Mouse (Mus musculus) hindbrain, embryonic 14.5 days (tissue): ENCODE results near the gene Pomt1. TPM values are rescaled to one million over a fixed set of nuclear protein-coding genes. Genes with fewer than 3 reads are reported as not detected.
A peak's percentile ranks its signal among the peaks of the same experiment; 100 is the strongest.

Experiments
- ATAC-seq: fragments of 200-750 bp; cut with Nextera tagmentation; 2 replicates; pipeline ENCODE4 v1.8.0; 2017; ENCODE audit warnings: moderate number of reproducible peaks, mild to moderate bottlenecking, moderate TSS enrichment, moderate library complexity; ENCODE audit not compliant: low FRiP score
- DNase-seq: peaks from one replicate; pipeline ENCODE4 v3.0.0-alpha.2; 2015; ENCODE audit warnings: low spot score
- H3K27ac ChIP-seq: fragments of 300-500 bp; sonication (generic); 2 replicates; pipeline ENCODE4 v1.5.1; 2014; ENCODE audit warnings: mild to moderate bottlenecking, moderate library complexity
- H3K27me3 ChIP-seq: fragments of 300-500 bp; sonication (generic); 2 replicates; pipeline ENCODE4 v1.6.1; 2014; ENCODE audit warnings: mild to moderate bottlenecking, low read length, mixed read lengths; ENCODE audit not compliant: control insufficient read depth, insufficient read depth
- H3K36me3 ChIP-seq: fragments of 300-500 bp; sonication (generic); replicated peaks from 2 replicates; pipeline ENCODE4 v1.6.1; 2014; ENCODE audit not compliant: control insufficient read depth, insufficient read depth
- H3K4me1 ChIP-seq: fragments of 300-500 bp; sonication (generic); replicated peaks from 2 replicates; pipeline ENCODE4 v1.6.1; 2014; ENCODE audit warnings: antibody characterized with exemption, low read length, mixed read lengths; ENCODE audit not compliant: control insufficient read depth, insufficient read depth
- H3K4me2 ChIP-seq: fragments of 300-500 bp; sonication (generic); replicated peaks from 2 replicates; pipeline ENCODE4 v1.6.1; 2014; ENCODE audit warnings: mild to moderate bottlenecking, moderate library complexity
- H3K4me3 ChIP-seq: fragments of 300-500 bp; sonication (generic); replicated peaks from 2 replicates; pipeline ENCODE4 v1.5.1; 2014; ENCODE audit warnings: mild to moderate bottlenecking, low read length
- H3K9ac ChIP-seq: fragments of 300-500 bp; sonication (generic); 2 replicates; pipeline ENCODE4 v1.6.1; 2014
- H3K9me3 ChIP-seq: fragments of 300-500 bp; sonication (generic); 2 replicates; pipeline ENCODE4 v1.6.1; 2016; ENCODE audit warnings: low read length; ENCODE audit not compliant: control insufficient read depth
- WGBS: fragments of 180-500 bp; shearing (Covaris S2); extraction: QIAGEN DNeasy Blood & Tissue Kit; methylation state at CpG from one replicate; pipeline ENCODE4 v1.1.7; 2014; 5-methylcytosine and 5-hydroxymethylcytosine counted together
- polyA plus RNA-seq: library from polyadenylated mRNA; unstranded; fragments of >200 nt; fragmentation: Nextera tagmentation; extraction: Ambion mirVana; gene quantifications from 2 replicates; pipeline ENCODE4 v1.2.1, GENCODE M21; 2014

Pomt1 gene
- polyA plus RNA-seq, 1 experiment from 2014 or later = 30.8 TPM

GRCm38 (mm10) chr2:32218541-32219334 lies 17.7 kb upstream of the Pomt1 start:
- Histone ChIP-seq H3K4me3 (no peak overlapping the region), H3K4me2 (no peak overlapping the region), H3K9me3 (no peaks in the 10 kb centered on the region), H3K27me3 (no peaks in the 10 kb centered on the region), H3K9ac (no peak overlapping the region), H3K36me3 (peaks cover 100% of the 10 kb centered on the region), H3K4me1 (no peaks in the 10 kb centered on the region), H3K27ac (no peak overlapping the region)
- DNase-seq (no peak), ATAC-seq (no peak)
- 88% methylated on average over 11 of the region's 11 CpGs for WGBS

- Histone ChIP-seq H3K4me3 (no peak overlapping the region), H3K4me2 (no peak overlapping the region), H3K36me3 (peaks cover 100% of the 10 kb centered on the region), H3K9me3 (no peaks in the 10 kb centered on the region), H3K9ac (no peak overlapping the region), H3K4me1 (no peaks in the 10 kb centered on the region), H3K27me3 (no peaks in the 10 kb centered on the region), H3K27ac (no peak overlapping the region)
- ATAC-seq = no peak
- no peak for DNase-seq
- WGBS = 91% methylated on average over 14 of the region's 14 CpGs
Observed at GRCm38 (mm10) chr2:32219501-32219900, 16.9 kb upstream of the Pomt1 start.

- H3K9ac ChIP-seq = no peak overlapping the region
- 93% methylated on average over 6 of the region's 6 CpGs for WGBS
- no peak overlapping the region for H3K4me3 ChIP-seq
- H3K27me3 ChIP-seq = no peaks in the 10 kb centered on the region
- H3K27ac ChIP-seq = no peak overlapping the region
- no peaks in the 10 kb centered on the region for H3K9me3 ChIP-seq
- no peak overlapping the region for H3K4me2 ChIP-seq
- peaks cover 100% of the 10 kb centered on the region for H3K36me3 ChIP-seq
- ATAC-seq = no peak
- no peak for DNase-seq
- no peaks in the 10 kb centered on the region for H3K4me1 ChIP-seq
Observed at GRCm38 (mm10) chr2:32220021-32220420, 16.4 kb upstream of the Pomt1 start.

- 93% methylated on average over 10 of the region's 10 CpGs for WGBS
Observed at GRCm38 (mm10) chr2:32220969-32221368, 15.4 kb upstream of the Pomt1 start.

GRCm38 (mm10) chr2:32221577-32221976 lies 14.8 kb upstream of the Pomt1 start:
- Histone ChIP-seq H3K27ac (no peak overlapping the region), H3K36me3 (peaks cover 100% of the 10 kb centered on the region), H3K27me3 (no peaks in the 10 kb centered on the region), H3K4me1 (no peaks in the 10 kb centered on the region), H3K4me3 (no peak overlapping the region), H3K4me2 (no peak overlapping the region), H3K9me3 (no peaks in the 10 kb centered on the region), H3K9ac (no peak overlapping the region)
- WGBS = 89% methylated on average over 7 of the region's 7 CpGs
- no peak for DNase-seq
- no peak for ATAC-seq

More at GRCm38 (mm10) chr2:32220969-32221368, 15.4 kb upstream of the Pomt1 start:
- no peak for DNase-seq
- Histone ChIP-seq H3K27me3 (no peaks in the 10 kb centered on the region), H3K4me1 (no peaks in the 10 kb centered on the region), H3K36me3 (peaks cover 100% of the 10 kb centered on the region), H3K27ac (no peak overlapping the region), H3K9ac (no peak overlapping the region), H3K4me3 (no peak overlapping the region), H3K4me2 (no peak overlapping the region), H3K9me3 (no peaks in the 10 kb centered on the region)
- no peak for ATAC-seq

GRCm38 (mm10) chr2:32222057-32222456 lies 14.3 kb upstream of the Pomt1 start:
- Histone ChIP-seq H3K9me3 (no peaks in the 10 kb centered on the region), H3K4me1 (no peaks in the 10 kb centered on the region), H3K4me2 (no peak overlapping the region), H3K4me3 (no peak overlapping the region), H3K9ac (no peak overlapping the region), H3K36me3 (peaks cover 100% of the 10 kb centered on the region), H3K27ac (no peak overlapping the region), H3K27me3 (no peaks in the 10 kb centered on the region)
- ATAC-seq = no peak
- 83% methylated on average over 10 of the region's 10 CpGs for WGBS
- DNase-seq = no peak

GRCm38 (mm10) chr2:32235433-32235832 lies 957 bp upstream of the Pomt1 start:
- Histone ChIP-seq H3K4me3 (peak overlapping the region; percentile 74), H3K9ac (peak overlapping the region; percentile 60), H3K9me3 (no peaks in the 10 kb centered on the region), H3K27ac (no peak overlapping the region), H3K36me3 (peaks cover 37% of the 10 kb centered on the region), H3K27me3 (no peaks in the 10 kb centered on the region), H3K4me2 (peak overlapping the region; percentile 92), H3K4me1 (peaks cover 19% of the 10 kb centered on the region)
- ATAC-seq = no peak
- no peak for DNase-seq
- 36% methylated on average over 7 of the region's 7 CpGs for WGBS

GRCm38 (mm10) chr2:32236760-32237487 lies 534 bp downstream of the Pomt1 start:
- H3K4me1 ChIP-seq = peaks cover 19% of the 10 kb centered on the region
- ATAC-seq (peak; percentile 52), DNase-seq (peak; percentile 72)
- 0% methylated on average over 20 of the region's 20 CpGs for WGBS
- no peaks in the 10 kb centered on the region for H3K9me3 ChIP-seq
- peak overlapping the region; percentile 92 for H3K4me2 ChIP-seq
- H3K36me3 ChIP-seq = peaks cover 27% of the 10 kb centered on the region
- peak overlapping the region; percentile 69 for H3K9ac ChIP-seq
- H3K4me3 ChIP-seq = peak overlapping the region; percentile 74
- H3K27me3 ChIP-seq = no peaks in the 10 kb centered on the region
- H3K27ac ChIP-seq = peak overlapping the region; percentile 80

GRCm38 (mm10) chr2:32237571-32237970 lies 1.2 kb downstream of the Pomt1 start:
- Histone ChIP-seq H3K27ac (peak overlapping the region; percentile 80; the same call in 1 of the 2 replicates), H3K4me3 (peak overlapping the region; percentile 74), H3K9ac (peak overlapping the region; percentile 69; the same call in 1 of the 2 replicates), H3K36me3 (peaks cover 26% of the 10 kb centered on the region), H3K4me2 (peak overlapping the region; percentile 92), H3K4me1 (peaks cover 19% of the 10 kb centered on the region), H3K27me3 (no peaks in the 10 kb centered on the region), H3K9me3 (no peaks in the 10 kb centered on the region)
- 0 out of 2 replicates have a peak, but pooled peaks have one; percentile 3 for ATAC-seq
- WGBS = 46% methylated on average over 4 of the region's 4 CpGs
- no peak for DNase-seq
